Mouse (Mus musculus): ENCODE data around the gene Tmeff2. TPM values are rescaled to one million over a fixed set of nuclear protein-coding genes. Genes with fewer than 3 reads are reported as not detected.
A peak's percentile ranks its signal among the peaks of the same experiment; 100 is the strongest.
"Not testable (repeated sequence)": the region's sequence is repeated elsewhere in the genome, so short reads cannot be mapped to it uniquely, and the experiment has no call there.

Gene Tmeff2
- 14.3 and 19.9 TPM in 2 replicates for polyA plus RNA-seq (2015; fragmentation: Nextera tagmentation; extraction: Ambion mirVana)

DNA sequence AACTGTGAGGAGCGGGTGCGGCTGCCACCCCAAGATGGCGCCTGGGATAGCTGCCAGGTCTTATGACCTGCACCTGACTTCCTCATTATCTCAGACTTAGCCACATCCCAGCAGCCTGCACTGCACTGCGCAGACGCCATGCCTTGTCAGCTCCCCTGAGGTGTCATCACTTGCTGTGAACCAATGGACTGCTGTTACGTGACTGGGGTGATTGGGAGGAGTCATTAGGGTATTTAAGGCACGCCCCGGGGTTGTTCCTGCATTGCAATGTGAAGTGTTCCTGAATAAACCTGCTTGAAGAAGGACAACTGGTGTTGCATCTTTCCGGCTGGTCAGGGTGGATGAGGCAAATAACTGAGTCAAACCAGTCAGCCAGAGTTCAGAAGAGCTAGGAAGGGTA lies at the start of gene Tmeff2:
Gene Tmeff2, plus strand, starts transcription at position 262 of the 400 bp plus-strand sequence.
- not testable (repeated sequence) for H3K9ac ChIP-seq

DNA sequence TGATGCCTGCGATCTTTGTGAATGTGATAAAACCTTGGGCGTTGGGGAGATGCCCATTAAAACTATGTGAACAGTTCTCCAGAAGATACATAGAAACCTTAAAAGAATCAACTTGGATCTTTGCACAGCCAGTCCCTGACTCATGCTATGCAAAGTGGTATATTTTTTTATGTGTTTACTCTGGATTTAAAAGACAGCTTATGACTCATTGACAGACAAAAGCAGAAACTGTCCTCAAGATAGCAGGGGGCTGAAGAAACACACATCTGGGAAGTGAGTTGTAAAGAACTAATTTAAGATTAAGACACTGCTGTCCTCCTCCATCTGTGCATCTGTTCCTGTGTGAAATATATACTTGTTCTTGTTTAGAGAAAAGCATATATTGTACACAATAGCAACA lies 38.9 kb upstream of the Tmeff2 start:
- H3K4me2 ChIP-seq = no peak overlapping the region
- H3K27me3 ChIP-seq = no peaks in the 10 kb centered on the region
- H3K4me1 ChIP-seq = no peaks in the 10 kb centered on the region
- H3K9ac ChIP-seq = no peak overlapping the region
- no peak overlapping the region for H3K27ac ChIP-seq
- no peak overlapping the region for H3K4me3 ChIP-seq
- no peak for ATAC-seq
- H3K36me3 ChIP-seq (ENCODE audit: poor library complexity, severe bottlenecking) = no peaks in the 10 kb centered on the region
- WGBS = 88% methylated on average over 2 of the region's 2 CpGs
- H3K9me3 ChIP-seq (replicated peaks) = no peaks in the 10 kb centered on the region

More for the DNA sequence above, at the start of gene Tmeff2:
- not testable (repeated sequence) for H3K9me3 ChIP-seq (replicated peaks); H3K4me2 ChIP-seq; H3K27ac ChIP-seq; H3K27me3 ChIP-seq; H3K4me3 ChIP-seq; ATAC-seq; H3K36me3 ChIP-seq (ENCODE audit: poor library complexity, severe bottlenecking); H3K4me1 ChIP-seq
- WGBS = 91% methylated on average over 9 of the region's 9 CpGs

DNA sequence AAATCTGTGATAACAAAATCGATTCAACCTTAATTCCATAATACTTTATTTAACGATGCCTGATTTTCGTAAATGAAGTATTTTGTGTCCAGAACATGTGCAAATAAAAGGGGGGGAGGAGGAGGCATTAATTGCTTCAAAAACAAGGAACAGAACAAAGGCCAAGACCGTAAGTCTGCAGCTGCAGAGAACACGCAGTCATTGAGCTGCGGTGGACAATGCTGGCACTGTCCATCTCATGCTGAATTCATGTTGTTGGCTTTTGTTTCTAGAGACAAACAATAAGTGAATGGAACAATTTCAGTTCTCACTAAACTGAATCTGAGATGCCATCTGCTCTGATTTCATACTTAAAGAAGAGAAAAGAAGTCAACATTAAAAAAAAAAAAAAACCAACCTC lies 2.8 kb upstream of the Tmeff2 start:
- no peaks in the 10 kb centered on the region for H3K4me1 ChIP-seq
- no peak for ATAC-seq
- 15% methylated on average over 6 of the region's 6 CpGs for WGBS
- peaks cover 4% of the 10 kb centered on the region for H3K9me3 ChIP-seq (replicated peaks)
- H3K27ac ChIP-seq = no peak overlapping the region
- no peak overlapping the region for H3K4me2 ChIP-seq
- H3K27me3 ChIP-seq = no peaks in the 10 kb centered on the region
- no peaks in the 10 kb centered on the region for H3K36me3 ChIP-seq (ENCODE audit: poor library complexity, severe bottlenecking)
- no peak overlapping the region for H3K4me3 ChIP-seq
- H3K9ac ChIP-seq = no peak overlapping the region

DNA sequence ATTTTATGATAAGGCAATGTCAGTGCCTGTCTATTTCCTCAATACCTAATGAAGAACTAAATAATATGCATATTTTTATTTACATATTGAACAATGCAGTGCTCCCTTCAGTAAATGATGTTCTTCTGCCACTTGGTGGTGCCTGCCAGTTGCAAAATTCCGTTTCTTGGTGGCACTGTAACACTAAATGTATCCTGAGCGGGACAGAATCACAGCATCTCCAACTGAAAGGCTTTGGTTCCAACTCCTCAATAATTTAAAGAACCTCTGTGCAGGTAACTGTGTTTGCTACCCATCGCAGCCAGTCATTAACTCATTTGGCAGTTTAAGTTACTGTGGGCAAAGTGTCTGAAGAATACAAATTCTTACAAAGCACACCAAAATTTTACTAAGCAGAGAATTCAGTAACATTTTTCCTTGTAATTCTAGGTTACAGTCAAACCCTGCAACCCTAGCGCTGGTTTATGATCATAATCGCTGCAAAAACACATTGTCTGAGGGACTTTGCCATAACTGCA lies 24.4 kb downstream of the Tmeff2 start:
- 36% methylated on average over 5 of the region's 5 CpGs for WGBS
- peak overlapping the region; percentile 25; the same call in 1 of the 2 replicates for H3K27ac ChIP-seq
- H3K9ac ChIP-seq = peak overlapping the region; percentile 80
- H3K36me3 ChIP-seq (ENCODE audit: poor library complexity, severe bottlenecking) = no peaks in the 10 kb centered on the region
- H3K4me1 ChIP-seq = peaks cover 22% of the 10 kb centered on the region
- peak overlapping the region; percentile 94 for H3K4me2 ChIP-seq
- peaks cover 14% of the 10 kb centered on the region; the same call in 1 of the 2 replicates for H3K27me3 ChIP-seq
- ATAC-seq = no peak
- no peaks in the 10 kb centered on the region for H3K9me3 ChIP-seq (replicated peaks)
- H3K4me3 ChIP-seq = peak overlapping the region; percentile 70

DNA sequence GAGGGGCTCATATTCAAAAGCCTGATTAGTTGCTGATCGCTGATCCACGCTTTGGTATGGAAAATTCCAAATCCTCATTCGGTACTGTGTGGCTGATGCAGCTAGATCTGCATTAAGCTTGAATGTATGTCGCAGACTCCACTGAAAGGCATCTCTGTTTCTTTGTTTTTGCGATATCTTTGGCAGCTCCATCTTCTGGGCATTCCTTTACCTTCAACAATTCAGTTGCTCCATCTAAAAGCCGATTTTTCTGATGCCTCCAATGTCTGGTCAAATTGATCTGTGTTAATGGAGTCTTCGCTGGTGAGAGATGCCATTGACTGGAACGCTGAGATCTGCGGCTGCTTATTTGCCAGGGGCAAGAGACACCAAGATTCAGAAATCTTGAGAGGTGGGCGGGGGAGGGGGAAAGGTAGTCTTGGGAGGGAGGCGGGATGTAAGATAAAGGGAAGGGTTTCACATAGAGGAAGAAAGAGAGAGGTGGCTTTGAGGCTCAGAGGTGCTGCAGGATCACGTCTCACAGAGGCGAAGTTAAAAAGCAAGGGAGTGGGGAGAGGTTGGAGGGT lies 25.0 kb downstream of the Tmeff2 start:
- Histone ChIP-seq H3K9me3 (replicated peaks) (no peaks in the 10 kb centered on the region), H3K27ac (peak overlapping the region; percentile 51), H3K36me3 (ENCODE audit: poor library complexity, severe bottlenecking) (no peaks in the 10 kb centered on the region), H3K4me3 (peak overlapping the region; percentile 70), H3K9ac (peak overlapping the region; percentile 80), H3K27me3 (peaks cover 14% of the 10 kb centered on the region; the same call in 1 of the 2 replicates), H3K4me2 (peak overlapping the region; percentile 94), H3K4me1 (peaks cover 22% of the 10 kb centered on the region)
- ATAC-seq = no peak
- WGBS = 4% methylated on average over 13 of the region's 13 CpGs

DNA sequence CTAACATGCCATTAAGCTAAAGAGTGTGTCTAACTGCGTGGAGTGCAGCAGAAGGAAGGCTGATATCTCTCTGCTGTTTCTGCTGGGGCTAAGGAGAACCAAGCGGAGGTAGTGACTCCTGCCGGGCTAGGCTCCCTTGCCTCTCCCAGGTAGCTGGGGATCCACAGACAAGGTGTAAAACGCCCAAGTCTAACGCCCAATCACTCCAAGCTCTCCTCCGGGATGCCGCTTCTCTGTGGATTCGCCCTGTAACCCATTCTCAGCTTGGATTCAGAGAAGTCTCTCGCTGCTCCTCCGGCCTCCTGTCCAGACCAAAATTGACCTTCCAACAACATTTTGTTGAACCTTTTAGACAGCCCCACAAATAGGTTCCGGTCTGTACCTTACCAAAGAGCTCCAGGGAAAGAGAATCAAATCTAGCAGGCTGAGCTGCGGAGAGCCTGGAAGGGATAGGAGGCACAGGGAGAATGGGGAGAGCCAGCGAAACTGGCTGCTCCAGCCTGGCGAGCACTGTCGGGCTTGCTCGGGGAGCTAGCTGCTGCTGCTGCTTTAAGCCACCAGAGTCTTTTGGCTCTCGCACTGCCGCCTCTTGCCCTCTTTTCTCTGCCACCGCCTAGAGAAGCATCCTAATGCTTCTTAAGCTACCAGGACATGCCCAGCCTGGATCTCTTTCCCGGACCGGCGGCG lies 26.1 kb downstream of the Tmeff2 start:
- Histone ChIP-seq H3K4me1 (peaks cover 22% of the 10 kb centered on the region), H3K36me3 (ENCODE audit: poor library complexity, severe bottlenecking) (no peaks in the 10 kb centered on the region), H3K4me2 (peak overlapping the region; percentile 94), H3K4me3 (peak overlapping the region; percentile 70), H3K9ac (peak overlapping the region; percentile 80), H3K9me3 (replicated peaks) (no peaks in the 10 kb centered on the region), H3K27me3 (peaks cover 14% of the 10 kb centered on the region; the same call in 1 of the 2 replicates), H3K27ac (peak overlapping the region; percentile 78)
- 2% methylated on average over 23 of the region's 23 CpGs for WGBS
- peak; percentile 50 for ATAC-seq

DNA sequence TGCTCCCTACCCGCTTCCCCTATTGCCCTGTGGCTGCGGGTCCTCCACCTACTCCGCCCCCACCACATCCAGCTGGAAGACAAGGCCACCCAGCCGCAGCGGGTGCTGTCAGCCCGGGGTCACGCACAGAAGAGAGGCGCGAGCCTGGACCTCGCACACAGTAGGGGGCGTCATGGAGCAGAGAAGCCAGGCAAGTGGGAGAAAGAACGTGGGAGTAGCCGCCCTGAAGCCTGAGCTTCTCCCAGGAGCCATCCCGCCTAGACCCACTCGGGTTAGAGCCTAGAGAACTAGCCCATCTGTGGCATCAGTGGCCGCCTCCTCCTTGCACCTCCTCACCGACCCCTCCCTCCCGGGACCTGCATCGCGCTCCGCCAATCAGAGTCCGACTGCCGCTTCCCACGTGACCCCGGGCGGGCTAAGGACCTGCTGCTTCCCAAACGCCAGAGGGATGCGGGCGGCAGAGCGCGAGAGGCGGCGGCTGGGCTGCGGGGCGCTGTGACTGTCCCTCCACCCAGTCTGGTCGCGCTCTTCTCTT lies 26.7 kb downstream of the Tmeff2 start:
- Histone ChIP-seq H3K36me3 (ENCODE audit: poor library complexity, severe bottlenecking) (no peaks in the 10 kb centered on the region), H3K4me1 (peaks cover 22% of the 10 kb centered on the region), H3K27ac (peak overlapping the region; percentile 78), H3K27me3 (peaks cover 14% of the 10 kb centered on the region; the same call in 1 of the 2 replicates), H3K9ac (peak overlapping the region; percentile 80), H3K9me3 (replicated peaks) (no peaks in the 10 kb centered on the region), H3K4me3 (peak overlapping the region; percentile 70), H3K4me2 (peak overlapping the region; percentile 94)
- WGBS = under 1% methylated on average over 37 of the region's 37 CpGs
- ATAC-seq = peak; percentile 97

DNA sequence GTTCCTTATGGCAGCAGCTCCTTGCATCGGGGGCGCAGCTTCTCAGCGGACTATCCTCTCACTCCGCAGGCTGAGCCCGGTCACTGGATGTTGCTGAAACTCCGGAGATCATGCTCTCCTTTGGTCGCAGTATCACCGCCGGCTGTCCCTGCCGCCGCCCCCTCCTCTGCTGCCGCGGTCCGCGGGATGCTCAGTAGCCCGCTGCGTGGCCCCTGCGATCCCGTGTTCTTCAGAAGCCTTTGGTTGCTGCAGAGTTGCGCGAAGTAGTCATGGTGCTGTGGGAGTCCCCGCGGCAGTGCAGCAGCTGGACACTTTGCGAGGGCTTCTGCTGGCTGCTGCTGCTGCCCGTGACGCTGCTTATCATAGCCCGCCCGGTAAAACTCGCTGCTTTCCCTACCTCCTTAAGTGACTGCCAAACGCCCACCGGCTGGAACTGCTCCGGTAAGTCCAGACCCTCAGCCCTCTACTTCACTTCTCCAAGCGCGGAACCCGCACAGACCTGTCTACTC lies 27.3 kb downstream of the Tmeff2 start:
- Histone ChIP-seq H3K36me3 (ENCODE audit: poor library complexity, severe bottlenecking) (no peaks in the 10 kb centered on the region), H3K9ac (peak overlapping the region; percentile 79), H3K4me3 (peak overlapping the region; percentile 70), H3K4me2 (peak overlapping the region; percentile 94), H3K9me3 (replicated peaks) (no peaks in the 10 kb centered on the region), H3K4me1 (peaks cover 22% of the 10 kb centered on the region), H3K27ac (peak overlapping the region; percentile 54), H3K27me3 (peaks cover 11% of the 10 kb centered on the region; the same call in 1 of the 2 replicates)
- ATAC-seq = peak; percentile 57; the same call in 1 of the 2 replicates
- under 1% methylated on average over 35 of the region's 35 CpGs for WGBS

DNA sequence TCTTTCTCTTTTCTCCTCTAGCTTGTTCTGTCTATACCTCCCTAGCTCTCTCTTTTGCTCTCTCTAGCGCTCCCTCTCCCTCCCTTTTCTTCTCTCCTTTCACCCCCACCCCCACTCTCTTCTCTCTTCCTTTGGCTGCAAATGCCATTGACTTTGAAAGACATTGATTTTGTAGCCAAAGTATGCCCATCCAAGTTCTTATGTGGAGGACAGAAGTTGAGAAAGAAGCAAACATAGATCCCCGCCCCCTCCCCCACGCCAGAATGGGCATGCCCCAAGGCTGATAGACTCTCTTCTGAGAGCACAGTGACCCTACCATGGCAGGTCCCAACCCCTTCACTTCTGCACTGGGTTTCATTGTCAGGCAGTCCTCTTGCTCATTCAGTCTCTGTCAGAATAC lies 28.3 kb downstream of the Tmeff2 start:
- H3K36me3 ChIP-seq (ENCODE audit: poor library complexity, severe bottlenecking) = no peaks in the 10 kb centered on the region
- peak overlapping the region; percentile 3; the same call in 1 of the 2 replicates for H3K9ac ChIP-seq
- peaks cover 22% of the 10 kb centered on the region for H3K4me1 ChIP-seq
- no peak overlapping the region for H3K27ac ChIP-seq
- 20% methylated on average over 3 of the region's 3 CpGs for WGBS
- H3K4me3 ChIP-seq = peak overlapping the region; percentile 70
- ATAC-seq = no peak
- no peaks in the 10 kb centered on the region for H3K9me3 ChIP-seq (replicated peaks)
- H3K4me2 ChIP-seq = peak overlapping the region; percentile 94
- peaks cover 11% of the 10 kb centered on the region; the same call in 1 of the 2 replicates for H3K27me3 ChIP-seq

DNA sequence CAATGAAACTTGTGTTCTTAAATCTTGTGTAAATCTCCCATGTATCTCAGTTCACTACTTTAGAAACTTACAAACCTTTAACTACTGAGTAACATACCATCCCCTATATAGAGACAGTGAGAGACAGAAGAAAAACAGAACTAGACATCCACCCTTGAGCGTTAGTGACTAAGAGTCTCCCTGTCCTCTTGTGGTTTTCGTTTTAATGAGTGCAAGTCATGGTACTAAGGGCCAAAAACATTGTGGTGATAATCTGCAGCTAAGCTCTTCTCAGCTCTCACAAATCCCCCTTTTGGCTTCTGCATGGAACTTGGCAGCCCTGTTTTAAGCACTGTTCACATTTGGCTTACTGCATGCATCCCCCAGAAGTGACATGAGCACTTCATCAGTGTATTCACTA lies 34.6 kb downstream of the Tmeff2 start:
- no peak overlapping the region for H3K4me2 ChIP-seq
- no peak overlapping the region for H3K4me3 ChIP-seq
- no peak for ATAC-seq
- H3K27me3 ChIP-seq = no peaks in the 10 kb centered on the region
- 65% methylated on average over 2 of the region's 2 CpGs for whole genome bisulfite sequencing
- 0 out of 2 replicates have a peak, but pooled peaks cover 7% of the 10 kb centered on the region for H3K4me1 ChIP-seq
- no peaks in the 10 kb centered on the region for H3K36me3 ChIP-seq (ENCODE audit: poor library complexity, severe bottlenecking)
- H3K27ac ChIP-seq = no peak overlapping the region
- H3K9me3 ChIP-seq (replicated peaks) = no peaks in the 10 kb centered on the region
- H3K9ac ChIP-seq = no peak overlapping the region

DNA sequence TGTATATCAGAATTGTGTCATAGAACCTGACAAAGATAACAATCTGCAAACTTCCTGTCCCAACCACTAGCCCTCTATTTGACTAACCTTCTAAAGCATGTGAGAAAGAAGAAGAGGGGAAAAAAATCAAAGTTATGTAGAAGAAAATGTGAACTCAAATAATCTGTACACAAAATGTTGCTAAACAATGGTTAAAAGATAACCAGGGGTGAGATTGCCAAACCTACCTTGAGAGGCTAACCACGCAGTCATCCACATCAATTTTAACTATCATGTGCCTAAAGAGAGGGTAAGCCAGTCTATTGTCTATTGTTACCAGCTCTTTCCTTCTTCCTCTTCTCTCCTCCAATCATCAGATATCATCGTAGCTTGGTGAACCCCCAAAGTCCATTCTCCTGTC lies 35.0 kb downstream of the Tmeff2 start:
- ATAC-seq = no peak
- WGBS = 89% methylated on average over 2 of the region's 2 CpGs
- Histone ChIP-seq H3K4me1 (0 out of 2 replicates have a peak, but pooled peaks cover 8% of the 10 kb centered on the region), H3K36me3 (ENCODE audit: poor library complexity, severe bottlenecking) (no peaks in the 10 kb centered on the region), H3K27ac (no peak overlapping the region), H3K27me3 (no peaks in the 10 kb centered on the region), H3K4me2 (no peak overlapping the region), H3K4me3 (no peak overlapping the region), H3K9ac (no peak overlapping the region), H3K9me3 (replicated peaks) (no peaks in the 10 kb centered on the region)
